Mouse (Mus musculus): ENCODE results near the gene Prkd1.

- TF ChIP-seq POLR2A (IDR thresholded peaks at IDR 0.05; ENCODE audit: control insufficient read depth, low read depth, low read length): no peak
- TF ChIP-seq CTCF (IDR thresholded peaks at IDR 0.05; ENCODE audit: control insufficient read depth, insufficient read depth, insufficient replicate concordance, low read depth, low read length): no peak
Measured at GRCm38 (mm10) chr12:50624175-50624574, 24.7 kb downstream of the Prkd1 start.
